17 mouse cellular contexts compared by ENCODE assay signal in the genomic region with DNA sequence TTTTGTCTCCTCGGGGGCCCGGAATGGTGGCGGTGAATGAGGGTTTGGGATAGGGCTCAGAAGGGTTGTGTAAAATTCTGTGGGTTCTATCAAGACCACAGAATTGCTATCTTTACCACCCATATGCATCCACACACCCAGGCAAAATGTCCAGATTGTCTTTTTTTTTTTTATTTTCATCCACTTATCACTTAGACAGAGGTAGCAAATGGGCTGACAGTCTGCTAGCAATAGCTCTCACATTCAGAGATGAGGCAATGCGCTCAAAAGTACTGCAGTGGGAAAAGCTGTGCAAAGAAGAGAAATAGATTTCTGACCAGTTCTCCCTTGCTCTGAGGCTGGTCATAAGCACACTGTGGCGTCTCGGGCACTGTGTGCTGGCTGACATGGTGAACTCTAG.
DNase-seq lines count a peak whose midpoint lies in the region; ATAC-seq and TF ChIP-seq lines count a peak whose summit lies in the region.
"Had no signal": no experiment of that assay in that cellular context is flagged by ENCODE, and none has a peak within 500 bp of the region (broad histone marks: within the 10 kb centered on the region; RNA-seq: fewer than 3 reads in every experiment).

No protein-coding gene starts in this region.

- 86% methylated on average over 6 of the region's 6 CpGs for WGBS in lung, postnatal 0 days

- no peak overlapping the region for H3K4me3 ChIP-seq in lung, postnatal 0 days (ENCODE audit: low read depth, low read length)
- H3K4me3 ChIP-seq: embryonic facial prominence, embryonic 10.5 days; heart, embryonic 13.5 days; hindbrain, embryonic 15.5 days had no signal

- 0 out of 2 replicates have a peak overlapping the region, but pooled peaks have one; percentile 80 for H3K27ac ChIP-seq in lung, postnatal 0 days (ENCODE audit: low read length)
- H3K27ac ChIP-seq: embryonic facial prominence, embryonic 10.5 days; heart, embryonic 13.5 days; hindbrain, embryonic 15.5 days had no signal

- H3K36me3 ChIP-seq in lung, postnatal 0 days (ENCODE audit: insufficient read depth, low read length) = no peaks in the 10 kb centered on the region
- H3K36me3 ChIP-seq: embryonic facial prominence, embryonic 10.5 days; heart, embryonic 13.5 days; hindbrain, embryonic 15.5 days had no signal

- H3K4me1 ChIP-seq in lung, postnatal 0 days (ENCODE audit: insufficient read depth, low read depth, low read length) = peaks cover 20% of the 10 kb centered on the region; the same call in 1 of the 2 replicates

- no peak for TF ChIP-seq CTCF in lung, postnatal 0 days (IDR thresholded peaks at IDR 0.05)

- no peaks in the 10 kb centered on the region for H3K27me3 ChIP-seq in lung, postnatal 0 days (replicated peaks; ENCODE audit: insufficient read depth, low read length)
- H3K27me3 ChIP-seq: CH12.LX; heart, embryonic 13.5 days; hindbrain, embryonic 15.5 days had no signal

- H3K9me3 ChIP-seq in lung, postnatal 0 days (ENCODE audit: low read length) = no peaks in the 10 kb centered on the region
- H3K9me3 ChIP-seq: embryonic facial prominence, embryonic 10.5 days; heart, embryonic 13.5 days; hindbrain, embryonic 15.5 days had no signal

- no peak overlapping the region for H3K9ac ChIP-seq in lung, postnatal 0 days (replicated peaks; ENCODE audit: low read depth)
- H3K9ac ChIP-seq: heart, embryonic 13.5 days; hindbrain, embryonic 15.5 days had no signal

- ATAC-seq in lung, postnatal 0 days = no peak
- peak; percentile 91 for ATAC-seq in megakaryocyte progenitor cell, adult 5-6 weeks (replicated peaks; ENCODE audit: poor library complexity)
- ATAC-seq: forebrain, embryonic 14.5 days had no signal

- no peak for TF ChIP-seq EP300 in lung, postnatal 0 days (IDR thresholded peaks at IDR 0.05)

- DNase-seq in heart, adult 11 months = peak; percentile 65
- no peak for DNase-seq in heart, adult 8-10 months (ENCODE audit: low spot score)
- no peak for DNase-seq in lung, postnatal 0 days (ENCODE audit: low spot score)
- DNase-seq in lung, postnatal 25 days (ENCODE audit: low spot score) = no peak
- no peak for DNase-seq in cerebellum, postnatal 25 days
- DNase-seq: adrenal gland, postnatal 10 days; cerebellum, adult 11-12 months; cerebellum, adult 9-10 months; cerebellum, postnatal 36 days; gastrocnemius, postnatal 14 days; heart, postnatal 36 days had no signal

- H3K4me2 ChIP-seq in lung, postnatal 0 days (replicated peaks; ENCODE audit: low read depth, low read length) = no peak overlapping the region
- H3K4me2 ChIP-seq: heart, embryonic 13.5 days; hindbrain, embryonic 15.5 days had no signal
